Mouse (Mus musculus): ENCODE results near the gene Slc25a22.

DNA sequence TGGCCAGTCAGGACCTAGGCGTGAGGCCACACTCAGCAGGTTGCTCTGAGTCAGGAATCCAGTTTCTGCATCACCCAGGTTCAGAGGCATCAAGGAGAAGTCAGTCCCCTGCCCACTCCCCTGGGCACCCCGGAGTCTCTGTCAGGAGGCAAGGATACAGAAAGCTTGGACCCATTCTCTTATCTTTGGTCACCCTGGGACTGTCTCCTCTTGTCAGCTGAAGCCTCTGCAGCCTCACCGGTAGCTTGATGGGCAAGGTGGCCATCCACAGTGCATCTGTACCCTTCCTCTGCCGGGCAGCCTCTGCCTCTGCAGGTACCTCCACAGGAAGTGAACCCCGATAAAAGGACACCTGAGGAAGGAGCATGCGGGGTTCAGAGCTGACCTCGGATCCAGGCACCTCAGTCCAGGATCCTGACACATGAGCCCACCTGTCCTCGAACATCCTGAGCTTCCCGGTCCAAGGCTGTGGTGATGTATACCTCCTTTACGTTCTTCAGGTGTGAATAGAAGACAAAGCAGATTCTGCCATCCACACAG is 1.5 kb upstream of the Slc25a22 start:
- no peak for TF ChIP-seq CTCF (IDR thresholded peaks at IDR 0.05; ENCODE audit: control insufficient read depth, insufficient read depth, insufficient replicate concordance, low read depth, low read length)
- no peak for TF ChIP-seq POLR2A (IDR thresholded peaks at IDR 0.05; ENCODE audit: control insufficient read depth, low read depth, low read length)

All from testis, adult 2 months (tissue).